Mouse (Mus musculus) liver, postnatal 0 days (tissue): Measurements from ENCODE around the gene Cd200r4.
"Not testable (repeated sequence)": the region's sequence is repeated elsewhere in the genome, so short reads cannot be mapped to it uniquely, and the experiment has no call there.

ENCODE experiments used
- CTCF ChIP-seq: sonication (generic); IDR thresholded peaks from 2 replicates; pipeline ENCODE4 v1.5.1; 2016; ENCODE audit warnings: antibody characterized with exemption, low read depth
- EP300 ChIP-seq: IDR thresholded peaks from 2 replicates; pipeline ENCODE4 v1.6.1; 2016; ENCODE audit warnings: antibody characterized with exemption, low read depth, mild to moderate bottlenecking

- not testable (repeated sequence) for TF ChIP-seq CTCF, EP300
Measured at GRCm38 (mm10) chr16:44833189-44833588, 21.7 kb downstream of the Cd200r4 start.
